Mouse (Mus musculus): ENCODE results near the gene Pcyt1a. TPM values are rescaled to one million over a fixed set of nuclear protein-coding genes. Genes with fewer than 3 reads are reported as not detected.
"Not testable (repeated sequence)": the region's sequence is repeated elsewhere in the genome, so short reads cannot be mapped to it uniquely, and the experiment has no call there.

Pcyt1a gene
- polyA plus RNA-seq, 1 experiment from 2014 or later = 38.3 TPM

- Histone ChIP-seq H3K36me3 (ENCODE audit: insufficient read depth, low read length) (no peaks in the 10 kb centered on the region), H3K4me1 (ENCODE audit: insufficient read depth, low read length) (peaks cover 9% of the 10 kb centered on the region; the same call in 1 of the 2 replicates), H3K27ac (ENCODE audit: low read length) (peak overlapping the region; percentile 91), H3K27me3 (ENCODE audit: insufficient read depth, low read length) (no peaks in the 10 kb centered on the region), H3K4me3 (ENCODE audit: low read length) (peak overlapping the region; percentile 69), H3K4me2 (replicated peaks; ENCODE audit: low read depth, low read length) (peak overlapping the region; percentile 94), H3K9ac (replicated peaks; ENCODE audit: low read length) (peak overlapping the region; percentile 85), H3K9me3 (ENCODE audit: low read length) (no peaks in the 10 kb centered on the region)
- ATAC-seq (ENCODE audit: low FRiP score, low TSS enrichment) = peak; percentile 83
- under 1% methylated on average over 28 of the region's 28 CpGs for WGBS
Observed at GRCm38 (mm10) chr16:32431047-32431591, 398 bp downstream of the Pcyt1a start.

- WGBS = 93% methylated on average over 1 of the region's 1 CpGs
- no peak overlapping the region for H3K9ac ChIP-seq (replicated peaks; ENCODE audit: low read length)
- H3K4me3 ChIP-seq (ENCODE audit: low read length) = peak overlapping the region; percentile 69
- no peak overlapping the region for H3K27ac ChIP-seq (ENCODE audit: low read length)
- ATAC-seq (ENCODE audit: low FRiP score, low TSS enrichment) = no peak
- H3K27me3 ChIP-seq (ENCODE audit: insufficient read depth, low read length) = no peaks in the 10 kb centered on the region
- peaks cover 9% of the 10 kb centered on the region; the same call in 1 of the 2 replicates for H3K4me1 ChIP-seq (ENCODE audit: insufficient read depth, low read length)
- H3K36me3 ChIP-seq (ENCODE audit: insufficient read depth, low read length) = no peaks in the 10 kb centered on the region
- H3K4me2 ChIP-seq (replicated peaks; ENCODE audit: low read depth, low read length) = peak overlapping the region; percentile 94
- no peaks in the 10 kb centered on the region for H3K9me3 ChIP-seq (ENCODE audit: low read length)
Observed at GRCm38 (mm10) chr16:32431926-32432325, 1.2 kb downstream of the Pcyt1a start.

- no peak overlapping the region for H3K4me3 ChIP-seq (ENCODE audit: low read length)
- peaks cover 11% of the 10 kb centered on the region; the same call in 1 of the 2 replicates for H3K4me1 ChIP-seq (ENCODE audit: insufficient read depth, low read length)
- WGBS = 79% methylated on average over 2 of the region's 2 CpGs
- H3K27me3 ChIP-seq (ENCODE audit: insufficient read depth, low read length) = no peaks in the 10 kb centered on the region
- no peak for ATAC-seq (ENCODE audit: low FRiP score, low TSS enrichment)
- no peaks in the 10 kb centered on the region for H3K36me3 ChIP-seq (ENCODE audit: insufficient read depth, low read length)
- H3K27ac ChIP-seq (ENCODE audit: low read length) = no peak overlapping the region
- no peak overlapping the region for H3K4me2 ChIP-seq (replicated peaks; ENCODE audit: low read depth, low read length)
- H3K9me3 ChIP-seq (ENCODE audit: low read length) = no peaks in the 10 kb centered on the region
- no peak overlapping the region for H3K9ac ChIP-seq (replicated peaks; ENCODE audit: low read length)
Observed at GRCm38 (mm10) chr16:32433138-32433537, 2.4 kb downstream of the Pcyt1a start.

GRCm38 (mm10) chr16:32434066-32434465, 3.3 kb downstream of the Pcyt1a start:
- no peaks in the 10 kb centered on the region for H3K27me3 ChIP-seq (ENCODE audit: insufficient read depth, low read length)
- H3K9me3 ChIP-seq (ENCODE audit: low read length) = no peaks in the 10 kb centered on the region
- no peaks in the 10 kb centered on the region for H3K36me3 ChIP-seq (ENCODE audit: insufficient read depth, low read length)
- no peak overlapping the region for H3K9ac ChIP-seq (replicated peaks; ENCODE audit: low read length)
- H3K4me2 ChIP-seq (replicated peaks; ENCODE audit: low read depth, low read length) = no peak overlapping the region
- H3K4me1 ChIP-seq (ENCODE audit: insufficient read depth, low read length) = peaks cover 12% of the 10 kb centered on the region; the same call in 1 of the 2 replicates
- H3K4me3 ChIP-seq (ENCODE audit: low read length) = no peak overlapping the region
- H3K27ac ChIP-seq (ENCODE audit: low read length) = no peak overlapping the region
- WGBS = 56% methylated on average over 6 of the region's 6 CpGs
- no peak for ATAC-seq (ENCODE audit: low FRiP score, low TSS enrichment)

- no peaks in the 10 kb centered on the region for H3K36me3 ChIP-seq (ENCODE audit: insufficient read depth, low read length)
- H3K9me3 ChIP-seq (ENCODE audit: low read length) = no peaks in the 10 kb centered on the region
- no peaks in the 10 kb centered on the region for H3K27me3 ChIP-seq (ENCODE audit: insufficient read depth, low read length)
- no peak overlapping the region for H3K9ac ChIP-seq (replicated peaks; ENCODE audit: low read length)
- no peak overlapping the region for H3K4me3 ChIP-seq (ENCODE audit: low read length)
- no peak overlapping the region for H3K4me2 ChIP-seq (replicated peaks; ENCODE audit: low read depth, low read length)
- no peak for ATAC-seq (ENCODE audit: low FRiP score, low TSS enrichment)
- peaks cover 10% of the 10 kb centered on the region; the same call in 1 of the 2 replicates for H3K4me1 ChIP-seq (ENCODE audit: insufficient read depth, low read length)
- no peak overlapping the region for H3K27ac ChIP-seq (ENCODE audit: low read length)
Observed at GRCm38 (mm10) chr16:32434691-32435090, 4.0 kb downstream of the Pcyt1a start.

GRCm38 (mm10) chr16:32436657-32437056, 5.9 kb downstream of the Pcyt1a start:
- peaks cover 5% of the 10 kb centered on the region; the same call in 1 of the 2 replicates for H3K4me1 ChIP-seq (ENCODE audit: insufficient read depth, low read length)
- H3K9ac ChIP-seq (replicated peaks; ENCODE audit: low read length) = no peak overlapping the region
- no peaks in the 10 kb centered on the region for H3K9me3 ChIP-seq (ENCODE audit: low read length)
- no peak for ATAC-seq (ENCODE audit: low FRiP score, low TSS enrichment)
- 78% methylated on average over 1 of the region's 1 CpGs for WGBS
- no peak overlapping the region for H3K4me3 ChIP-seq (ENCODE audit: low read length)
- no peak overlapping the region for H3K27ac ChIP-seq (ENCODE audit: low read length)
- no peak overlapping the region for H3K4me2 ChIP-seq (replicated peaks; ENCODE audit: low read depth, low read length)
- H3K36me3 ChIP-seq (ENCODE audit: insufficient read depth, low read length) = peaks cover 4% of the 10 kb centered on the region; the same call in 1 of the 2 replicates
- H3K27me3 ChIP-seq (ENCODE audit: insufficient read depth, low read length) = no peaks in the 10 kb centered on the region

- Histone ChIP-seq H3K36me3 (ENCODE audit: insufficient read depth, low read length) (peaks cover 4% of the 10 kb centered on the region; the same call in 1 of the 2 replicates), H3K27me3 (ENCODE audit: insufficient read depth, low read length) (no peaks in the 10 kb centered on the region), H3K4me1 (ENCODE audit: insufficient read depth, low read length) (0 out of 2 replicates have a peak, but pooled peaks cover 2% of the 10 kb centered on the region), H3K9ac (replicated peaks; ENCODE audit: low read length) (no peak overlapping the region), H3K9me3 (ENCODE audit: low read length) (no peaks in the 10 kb centered on the region), H3K4me3 (ENCODE audit: low read length) (no peak overlapping the region), H3K27ac (ENCODE audit: low read length) (no peak overlapping the region), H3K4me2 (replicated peaks; ENCODE audit: low read depth, low read length) (no peak overlapping the region)
- 97% methylated on average over 1 of the region's 1 CpGs for WGBS
- ATAC-seq (ENCODE audit: low FRiP score, low TSS enrichment) = no peak
Observed at GRCm38 (mm10) chr16:32437266-32437665, 6.5 kb downstream of the Pcyt1a start.

GRCm38 (mm10) chr16:32441432-32441831, 10.7 kb downstream of the Pcyt1a start:
- WGBS = 87% methylated on average over 3 of the region's 3 CpGs
- H3K4me1 ChIP-seq (ENCODE audit: insufficient read depth, low read length) = 0 out of 2 replicates have a peak, but pooled peaks cover 2% of the 10 kb centered on the region
- H3K27ac ChIP-seq (ENCODE audit: low read length) = no peak overlapping the region
- H3K27me3 ChIP-seq (ENCODE audit: insufficient read depth, low read length) = no peaks in the 10 kb centered on the region
- H3K36me3 ChIP-seq (ENCODE audit: insufficient read depth, low read length) = peaks cover 4% of the 10 kb centered on the region; the same call in 1 of the 2 replicates
- H3K4me3 ChIP-seq (ENCODE audit: low read length) = no peak overlapping the region
- ATAC-seq (ENCODE audit: low FRiP score, low TSS enrichment) = no peak
- no peaks in the 10 kb centered on the region for H3K9me3 ChIP-seq (ENCODE audit: low read length)
- no peak overlapping the region for H3K9ac ChIP-seq (replicated peaks; ENCODE audit: low read length)
- no peak overlapping the region for H3K4me2 ChIP-seq (replicated peaks; ENCODE audit: low read depth, low read length)

GRCm38 (mm10) chr16:32444615-32445014, 13.9 kb downstream of the Pcyt1a start:
- not testable (repeated sequence) for H3K4me2 ChIP-seq (replicated peaks; ENCODE audit: low read depth, low read length); ATAC-seq (ENCODE audit: low FRiP score, low TSS enrichment); H3K9ac ChIP-seq (replicated peaks; ENCODE audit: low read length); H3K9me3 ChIP-seq (ENCODE audit: low read length); H3K36me3 ChIP-seq (ENCODE audit: insufficient read depth, low read length); H3K4me3 ChIP-seq (ENCODE audit: low read length); H3K27ac ChIP-seq (ENCODE audit: low read length); H3K27me3 ChIP-seq (ENCODE audit: insufficient read depth, low read length); H3K4me1 ChIP-seq (ENCODE audit: insufficient read depth, low read length)
- WGBS = 88% methylated on average over 3 of the region's 3 CpGs

- no peak overlapping the region for H3K27ac ChIP-seq (ENCODE audit: low read length)
- H3K36me3 ChIP-seq (ENCODE audit: insufficient read depth, low read length) = peaks cover 4% of the 10 kb centered on the region; the same call in 1 of the 2 replicates
- no peaks in the 10 kb centered on the region for H3K9me3 ChIP-seq (ENCODE audit: low read length)
- H3K9ac ChIP-seq (replicated peaks; ENCODE audit: low read length) = no peak overlapping the region
- no peak overlapping the region for H3K4me2 ChIP-seq (replicated peaks; ENCODE audit: low read depth, low read length)
- no peak overlapping the region for H3K4me3 ChIP-seq (ENCODE audit: low read length)
- WGBS = 91% methylated on average over 1 of the region's 1 CpGs
- no peak for ATAC-seq (ENCODE audit: low FRiP score, low TSS enrichment)
- no peaks in the 10 kb centered on the region for H3K27me3 ChIP-seq (ENCODE audit: insufficient read depth, low read length)
- no peaks in the 10 kb centered on the region for H3K4me1 ChIP-seq (ENCODE audit: insufficient read depth, low read length)
Observed at GRCm38 (mm10) chr16:32445558-32445957, 14.8 kb downstream of the Pcyt1a start.
